Mouse (Mus musculus) heart, embryonic 13.5 days (tissue): Measurements from ENCODE around the gene Fut9. TPM values are rescaled to one million over a fixed set of nuclear protein-coding genes. Genes with fewer than 3 reads are reported as not detected.

Source experiments
- ATAC-seq: fragments of 200-750 bp; cut with Nextera tagmentation; 2 replicates; pipeline ENCODE4 v1.8.0; 2017; ENCODE audit warnings: moderate TSS enrichment; ENCODE audit not compliant: insufficient number of reproducible peaks, low FRiP score, low TSS enrichment; ENCODE audit errors: extremely low read depth
- H3K27ac ChIP-seq: fragments of 300-500 bp; sonication (generic); replicated peaks from 2 replicates; pipeline ENCODE4 v1.5.1; 2015; ENCODE audit warnings: moderate library complexity, mild to moderate bottlenecking, inconsistent platforms
- H3K27me3 ChIP-seq: fragments of 300-500 bp; sonication (generic); replicated peaks from 2 replicates; pipeline ENCODE4 v1.6.1; 2015; ENCODE audit warnings: mild to moderate bottlenecking, inconsistent platforms
- H3K36me3 ChIP-seq: fragments of 300-500 bp; sonication (generic); 2 replicates; pipeline ENCODE4 v1.6.1; 2015; ENCODE audit warnings: mild to moderate bottlenecking, inconsistent platforms
- H3K4me1 ChIP-seq: fragments of 300-500 bp; sonication (generic); 2 replicates; pipeline ENCODE4 v1.6.1; 2015; ENCODE audit warnings: inconsistent platforms
- H3K4me2 ChIP-seq: fragments of 300-500 bp; sonication (generic); 2 replicates; pipeline ENCODE4 v1.6.1; 2015; ENCODE audit warnings: inconsistent platforms, mild to moderate bottlenecking, moderate library complexity
- H3K4me3 ChIP-seq: fragments of 300-500 bp; sonication (generic); 2 replicates; pipeline ENCODE4 v1.5.1; 2015; ENCODE audit warnings: moderate library complexity, mild to moderate bottlenecking, inconsistent platforms
- H3K9ac ChIP-seq: fragments of 300-500 bp; sonication (generic); 2 replicates; pipeline ENCODE4 v1.6.1; 2015; ENCODE audit warnings: inconsistent platforms, mild to moderate bottlenecking, moderate library complexity
- H3K9me3 ChIP-seq: fragments of 300-500 bp; sonication (generic); 2 replicates; pipeline ENCODE4 v1.6.1; 2016; ENCODE audit warnings: inconsistent platforms
- WGBS: fragments of 180-500 bp; shearing (Covaris S2); methylation state at CpG from one replicate; pipeline ENCODE4 v1.1.7; 2015; ENCODE audit warnings: mixed read lengths; 5-methylcytosine and 5-hydroxymethylcytosine counted together
- polyA plus RNA-seq: library from polyadenylated mRNA; unstranded; fragments of >200 nt; fragmentation: Nextera tagmentation; extraction: Ambion mirVana; gene quantifications from 2 replicates; pipeline ENCODE4 v1.2.1, GENCODE M21; 2015

Gene Fut9
- polyA plus RNA-seq, result 0.04 and 0.05 TPM in 2 replicates

DNA sequence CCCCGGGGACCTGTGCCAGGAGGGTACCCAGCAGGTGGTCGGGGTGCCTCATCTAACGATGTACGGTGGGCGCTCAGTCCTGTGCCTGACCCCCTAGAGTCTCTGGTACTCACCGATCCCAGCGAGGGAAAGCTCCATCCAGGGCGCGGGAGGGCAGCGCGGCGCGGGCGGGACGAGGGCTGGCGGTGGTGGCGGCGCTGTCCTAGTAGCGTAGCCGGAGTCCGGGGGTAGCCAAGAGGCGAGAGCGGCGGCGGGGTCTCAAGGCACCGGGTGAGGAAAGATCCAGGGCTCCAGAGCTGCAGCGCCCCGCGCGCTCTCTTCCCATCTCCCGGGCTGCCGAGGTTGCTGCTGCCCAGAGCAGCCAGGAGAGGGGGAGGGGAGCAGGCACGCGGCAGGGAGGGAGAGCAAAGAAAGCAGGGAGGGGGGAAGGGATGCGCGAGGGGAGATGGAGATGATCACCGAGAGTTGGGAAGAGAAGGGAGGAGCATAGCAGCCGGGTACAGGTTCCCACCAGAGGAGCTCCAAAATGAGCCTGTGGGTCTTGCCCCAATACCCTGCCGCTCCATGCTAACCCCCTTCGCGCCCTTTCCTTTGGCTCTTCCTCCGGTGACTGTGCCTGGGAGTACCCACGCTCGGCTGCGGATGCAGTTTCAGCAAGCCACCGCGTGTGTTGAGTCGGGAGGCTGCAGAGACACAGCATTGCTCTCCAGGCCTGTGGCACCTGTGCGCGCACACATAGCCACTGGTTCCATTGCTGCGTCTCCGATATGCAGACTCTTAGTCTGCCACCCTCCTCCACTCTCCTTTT, at the start of gene Fut9:
Gene Fut9 (minus strand): TSS at position 769 of the 808 bp plus-strand sequence.
- no peaks in the 10 kb centered on the region for H3K36me3 ChIP-seq
- H3K9me3 ChIP-seq, result no peaks in the 10 kb centered on the region
- no peak; the same call in 1 of the 2 replicates for ATAC-seq
- peak within 1 kb of the TSS; percentile 63; the same call in 1 of the 2 replicates for H3K9ac ChIP-seq
- peaks cover 35% of the 10 kb centered on the region for H3K27me3 ChIP-seq
- H3K27ac ChIP-seq, result no peak within 1 kb of the TSS
- H3K4me1 ChIP-seq, result peaks cover 14% of the 10 kb centered on the region
- H3K4me3 ChIP-seq, result peak within 1 kb of the TSS; percentile 57
- peak within 1 kb of the TSS; percentile 95 for H3K4me2 ChIP-seq
- WGBS, result under 1% methylated on average over 52 of the region's 52 CpGs

GRCm38 (mm10) chr4:25815783-25816182, 15.7 kb upstream of the Fut9 start:
- Histone ChIP-seq H3K4me2 (no peak overlapping the region), H3K4me3 (no peak overlapping the region), H3K9ac (no peak overlapping the region), H3K4me1 (no peaks in the 10 kb centered on the region), H3K27me3 (no peaks in the 10 kb centered on the region), H3K9me3 (no peaks in the 10 kb centered on the region), H3K27ac (no peak overlapping the region), H3K36me3 (no peaks in the 10 kb centered on the region)
- no peak for ATAC-seq
- 84% methylated on average over 7 of the region's 7 CpGs for WGBS

DNA sequence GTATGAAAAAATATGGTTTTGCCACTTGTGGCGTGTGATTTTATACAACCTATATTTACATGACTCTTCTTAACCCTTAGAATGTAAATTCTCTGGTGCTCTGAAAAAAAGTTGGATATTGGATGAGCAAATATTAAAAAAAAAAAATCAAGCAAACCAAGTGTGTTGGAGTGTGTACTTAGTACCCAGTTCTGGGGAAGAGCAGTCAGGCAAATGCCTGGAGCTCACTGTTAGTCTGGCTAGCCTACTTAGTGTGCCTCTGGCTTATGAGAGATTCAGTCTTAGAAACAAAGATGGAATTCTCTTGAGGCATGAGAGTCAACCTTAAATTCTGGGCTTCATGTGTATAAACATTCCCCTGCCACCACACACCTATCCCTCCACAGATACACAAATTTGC, 13.3 kb upstream of the Fut9 start:
- H3K4me2 ChIP-seq, result no peak overlapping the region

GRCm38 (mm10) chr4:25810058-25810457, 10.0 kb upstream of the Fut9 start:
- 73% methylated on average over 1 of the region's 1 CpGs for WGBS

More for the DNA sequence above, 13.3 kb upstream of the Fut9 start:
- no peaks in the 10 kb centered on the region for H3K4me1 ChIP-seq
- no peak overlapping the region for H3K4me3 ChIP-seq
- no peaks in the 10 kb centered on the region for H3K36me3 ChIP-seq
- WGBS, result 86% methylated on average over 1 of the region's 1 CpGs
- H3K9ac ChIP-seq, result no peak overlapping the region
- H3K9me3 ChIP-seq, result no peaks in the 10 kb centered on the region
- ATAC-seq, result no peak
- no peaks in the 10 kb centered on the region for H3K27me3 ChIP-seq
- H3K27ac ChIP-seq, result no peak overlapping the region

GRCm38 (mm10) chr4:25801751-25802150, 1.7 kb upstream of the Fut9 start:
- H3K27me3 ChIP-seq, result peaks cover 35% of the 10 kb centered on the region
- H3K36me3 ChIP-seq, result no peaks in the 10 kb centered on the region
- H3K4me3 ChIP-seq, result no peak overlapping the region
- H3K9ac ChIP-seq, result no peak overlapping the region
- no peak for ATAC-seq
- no peak overlapping the region for H3K4me2 ChIP-seq
- peaks cover 14% of the 10 kb centered on the region for H3K4me1 ChIP-seq
- 70% methylated on average over 2 of the region's 2 CpGs for WGBS
- H3K27ac ChIP-seq, result no peak overlapping the region
- no peaks in the 10 kb centered on the region for H3K9me3 ChIP-seq

More at GRCm38 (mm10) chr4:25810058-25810457, 10.0 kb upstream of the Fut9 start:
- H3K27me3 ChIP-seq, result no peaks in the 10 kb centered on the region
- ATAC-seq, result no peak
- H3K4me3 ChIP-seq, result no peak overlapping the region
- no peaks in the 10 kb centered on the region for H3K9me3 ChIP-seq
- H3K27ac ChIP-seq, result no peak overlapping the region
- no peak overlapping the region for H3K4me2 ChIP-seq
- no peak overlapping the region for H3K9ac ChIP-seq
- no peaks in the 10 kb centered on the region for H3K4me1 ChIP-seq
- H3K36me3 ChIP-seq, result no peaks in the 10 kb centered on the region

DNA sequence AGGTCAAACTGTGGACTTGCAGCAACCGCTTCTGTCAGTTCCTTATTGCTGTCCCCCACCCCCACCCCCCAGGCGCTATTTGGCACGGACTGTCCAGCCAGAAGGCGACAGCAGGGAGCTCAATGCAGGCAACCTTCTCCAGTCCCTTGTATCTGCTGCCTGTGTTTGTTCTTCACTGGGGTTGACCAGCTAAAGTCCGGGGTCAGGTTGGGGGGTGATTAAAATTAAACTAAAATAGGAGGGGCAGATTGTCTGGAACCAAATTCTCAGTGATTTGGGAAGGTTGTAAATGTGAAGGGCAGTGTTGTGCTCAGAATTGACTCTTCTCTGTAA, 206 bp upstream of the Fut9 start:
- Histone ChIP-seq H3K9ac (no peak overlapping the region), H3K36me3 (no peaks in the 10 kb centered on the region), H3K27ac (no peak overlapping the region), H3K4me2 (peak overlapping the region; percentile 95), H3K9me3 (no peaks in the 10 kb centered on the region), H3K4me3 (peak overlapping the region; percentile 57), H3K4me1 (peaks cover 14% of the 10 kb centered on the region), H3K27me3 (peaks cover 35% of the 10 kb centered on the region)
- 4% methylated on average over 5 of the region's 5 CpGs for WGBS
- no peak for ATAC-seq

DNA sequence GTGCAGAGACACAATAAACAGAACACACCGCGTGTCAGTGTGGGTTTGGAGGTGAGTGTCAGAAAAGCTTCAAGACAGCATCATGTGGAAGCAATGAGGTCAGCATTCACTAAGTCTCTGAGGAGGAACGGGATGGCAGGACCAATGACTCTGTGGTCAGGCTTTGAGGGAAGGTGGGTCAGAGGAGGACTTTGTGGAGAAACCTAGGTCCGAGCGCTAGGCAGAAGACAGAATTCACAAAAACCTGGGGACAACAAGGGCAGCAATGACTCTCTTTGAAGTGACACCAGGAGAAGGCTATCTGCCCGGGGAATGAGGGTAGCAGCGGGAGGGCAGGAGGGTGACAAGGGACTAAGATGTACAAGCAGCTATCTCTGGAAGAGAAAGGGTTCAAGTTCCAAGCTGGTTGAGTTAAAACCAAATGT, 981 bp downstream of the Fut9 start:
- Histone ChIP-seq H3K4me1 (peaks cover 14% of the 10 kb centered on the region), H3K9ac (peak overlapping the region; percentile 63; the same call in 1 of the 2 replicates), H3K9me3 (no peaks in the 10 kb centered on the region), H3K4me2 (peak overlapping the region; percentile 95), H3K36me3 (no peaks in the 10 kb centered on the region), H3K27me3 (peaks cover 35% of the 10 kb centered on the region), H3K4me3 (peak overlapping the region; percentile 57), H3K27ac (no peak overlapping the region)
- WGBS, result 2% methylated on average over 7 of the region's 7 CpGs
- ATAC-seq, result no peak

GRCm38 (mm10) chr4:25798412-25798811, 1.6 kb downstream of the Fut9 start:
- 19% methylated on average over 10 of the region's 10 CpGs for WGBS
- peaks cover 35% of the 10 kb centered on the region for H3K27me3 ChIP-seq
- H3K9ac ChIP-seq, result no peak overlapping the region
- peak overlapping the region; percentile 95 for H3K4me2 ChIP-seq
- no peak for ATAC-seq
- H3K4me3 ChIP-seq, result no peak overlapping the region; the same call in 1 of the 2 replicates
- no peaks in the 10 kb centered on the region for H3K36me3 ChIP-seq
- H3K4me1 ChIP-seq, result peaks cover 14% of the 10 kb centered on the region
- H3K9me3 ChIP-seq, result no peaks in the 10 kb centered on the region
- H3K27ac ChIP-seq, result no peak overlapping the region

- no peaks in the 10 kb centered on the region for H3K9me3 ChIP-seq
- no peak overlapping the region for H3K9ac ChIP-seq
- H3K27me3 ChIP-seq, result peaks cover 31% of the 10 kb centered on the region
- H3K36me3 ChIP-seq, result no peaks in the 10 kb centered on the region
- no peak overlapping the region for H3K4me2 ChIP-seq
- H3K27ac ChIP-seq, result no peak overlapping the region
- WGBS, result 42% methylated on average over 3 of the region's 3 CpGs
- no peak for ATAC-seq
- peaks cover 14% of the 10 kb centered on the region for H3K4me1 ChIP-seq
- no peak overlapping the region for H3K4me3 ChIP-seq
Observed at GRCm38 (mm10) chr4:25796149-25796548, 3.9 kb downstream of the Fut9 start.

- no peak overlapping the region for H3K4me3 ChIP-seq
- H3K4me1 ChIP-seq, result no peaks in the 10 kb centered on the region
Observed at GRCm38 (mm10) chr4:25785276-25785675, 14.8 kb downstream of the Fut9 start.

DNA sequence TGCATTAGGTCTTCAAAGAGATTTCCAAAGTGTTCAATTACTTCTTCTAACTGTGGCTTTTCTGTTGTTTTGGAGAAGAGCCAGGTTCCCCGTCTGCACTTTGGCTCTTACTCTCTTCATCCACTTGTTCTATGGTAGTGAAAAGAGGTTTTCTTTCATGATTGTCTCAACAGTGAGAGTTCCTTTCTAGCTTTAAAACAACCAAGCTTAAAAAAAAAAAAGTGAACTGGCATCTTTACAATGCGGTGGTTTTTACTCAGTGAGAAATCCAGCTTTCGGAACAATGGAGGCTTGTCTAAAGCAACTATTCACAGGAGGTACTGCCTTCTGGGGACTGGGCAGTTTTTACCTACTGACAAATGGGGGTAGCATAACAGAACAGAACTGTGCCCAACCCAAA, 31.4 kb downstream of the Fut9 start:
- Histone ChIP-seq H3K4me1 (no peaks in the 10 kb centered on the region), H3K4me3 (no peak overlapping the region), H3K9me3 (no peaks in the 10 kb centered on the region), H3K4me2 (no peak overlapping the region), H3K36me3 (no peaks in the 10 kb centered on the region), H3K27ac (no peak overlapping the region), H3K9ac (no peak overlapping the region), H3K27me3 (no peaks in the 10 kb centered on the region)
- ATAC-seq, result no peak
- WGBS, result 64% methylated on average over 3 of the region's 3 CpGs

More at GRCm38 (mm10) chr4:25785276-25785675, 14.8 kb downstream of the Fut9 start:
- no peaks in the 10 kb centered on the region for H3K27me3 ChIP-seq
- no peaks in the 10 kb centered on the region for H3K9me3 ChIP-seq
- H3K9ac ChIP-seq, result no peak overlapping the region
- H3K4me2 ChIP-seq, result no peak overlapping the region
- WGBS, result 85% methylated on average over 4 of the region's 4 CpGs
- H3K36me3 ChIP-seq, result no peaks in the 10 kb centered on the region
- H3K27ac ChIP-seq, result no peak overlapping the region
- no peak for ATAC-seq

GRCm38 (mm10) chr4:25763091-25763490, 37.0 kb downstream of the Fut9 start:
- no peaks in the 10 kb centered on the region for H3K4me1 ChIP-seq
- 0 out of 2 replicates have a peak, but pooled peaks cover 4% of the 10 kb centered on the region for H3K9me3 ChIP-seq
- H3K36me3 ChIP-seq, result no peaks in the 10 kb centered on the region
- no peaks in the 10 kb centered on the region for H3K27me3 ChIP-seq
- no peak overlapping the region for H3K4me2 ChIP-seq
- H3K4me3 ChIP-seq, result no peak overlapping the region
- no peak overlapping the region for H3K27ac ChIP-seq
- no peak for ATAC-seq
- no peak overlapping the region for H3K9ac ChIP-seq
